Mouse (Mus musculus) thymus, adult 2 months (tissue): ENCODE data around the gene Mgll.

ENCODE experiments used
- CTCF ChIP-seq: fragments of 200-500 bp; IDR thresholded peaks from 2 replicates; pipeline ENCODE4 v1.5.1; 2012; ENCODE audit warnings: mild to moderate bottlenecking, control low read depth, low read length, moderate library complexity, borderline replicate concordance; ENCODE audit not compliant: control insufficient read depth, poor library complexity, insufficient read depth; ENCODE audit errors: extremely low read depth
- POLR2A ChIP-seq: fragments of 200-500 bp; IDR thresholded peaks from 2 replicates; pipeline ENCODE4 v1.6.1; 2012; ENCODE audit warnings: mild to moderate bottlenecking, low read length, control low read depth, moderate library complexity; ENCODE audit not compliant: control insufficient read depth, poor library complexity, insufficient read depth; ENCODE audit errors: extremely low read depth

DNA sequence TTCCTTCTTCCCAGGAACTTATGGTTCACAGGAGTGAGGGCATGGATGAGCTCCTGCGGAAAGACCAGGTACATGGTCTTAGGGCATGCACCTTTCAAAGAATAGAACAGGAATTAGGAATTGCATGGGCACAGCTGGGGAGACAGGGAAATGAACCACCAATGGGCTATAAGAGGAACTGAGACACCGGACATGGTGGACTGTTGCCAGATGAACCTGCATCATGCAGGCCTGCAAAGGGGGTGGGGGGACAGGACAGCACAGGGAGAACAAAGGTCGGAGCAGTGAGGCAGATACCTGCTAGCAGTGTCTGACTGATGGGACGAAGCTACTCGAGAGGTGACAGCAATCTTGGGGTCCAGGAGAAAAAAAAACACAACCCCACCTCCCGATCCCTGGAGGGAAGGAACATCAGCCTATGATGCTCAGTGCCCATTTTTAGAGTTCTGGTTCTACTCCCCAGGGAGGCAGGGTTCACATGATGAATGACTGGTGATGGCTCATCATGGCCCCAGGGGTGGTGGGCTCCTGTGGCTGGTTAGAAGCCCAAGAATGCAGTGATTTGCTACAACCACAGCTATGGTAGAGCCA, 106.0 kb downstream of the Mgll start:
- TF ChIP-seq CTCF (no peak), POLR2A (no peak)
